Mouse (Mus musculus): ENCODE data around the gene Xlr3c. TPM values are rescaled to one million over a fixed set of nuclear protein-coding genes. Genes with fewer than 3 reads are reported as not detected.
"Not testable (repeated sequence)": the region's sequence is repeated elsewhere in the genome, so short reads cannot be mapped to it uniquely, and the experiment has no call there.

Gene Xlr3c
- total RNA-seq (2014; rRNA removed), result not detected in 2 replicates
- polyA plus RNA-seq (2015; fragmentation: Nextera tagmentation; extraction: Ambion mirVana), result 0.12 and 0.15 TPM in 2 replicates

DNA sequence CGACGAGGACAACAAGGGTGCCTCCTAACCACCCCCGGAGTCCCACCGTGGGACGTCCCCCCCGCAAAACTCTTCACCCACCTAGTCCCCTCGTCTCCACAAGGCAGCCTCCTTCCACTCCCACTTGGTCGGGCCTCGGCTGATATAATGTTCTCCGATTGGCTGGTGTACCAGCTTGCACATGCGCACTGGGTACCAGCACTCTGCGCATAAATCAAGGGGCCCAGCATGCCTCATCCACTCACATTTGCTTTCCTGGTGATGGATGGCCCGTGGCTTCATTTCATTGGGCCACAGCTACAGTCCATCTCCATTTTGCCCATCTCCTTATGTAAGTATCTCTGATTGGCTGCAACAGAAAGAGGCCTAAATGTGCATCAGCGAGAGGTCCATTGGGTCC is at the start of gene Xlr3c:
Gene Xlr3c (minus strand): TSS at position 121 of the 400 bp plus-strand sequence.
- not testable (repeated sequence) for H3K4me1 ChIP-seq (ENCODE audit: insufficient read depth, low read length); H3K36me3 ChIP-seq (ENCODE audit: insufficient read depth, low read length); H3K4me3 ChIP-seq (ENCODE audit: low read depth, low read length); H3K9ac ChIP-seq (replicated peaks; ENCODE audit: low read length, poor library complexity, severe bottlenecking); DNase-seq (ENCODE audit: low spot score); H3K27ac ChIP-seq (ENCODE audit: low read depth, low read length); H3K27me3 ChIP-seq (ENCODE audit: insufficient read depth, low read length); ATAC-seq (ENCODE audit: low FRiP score); H3K9me3 ChIP-seq (ENCODE audit: low read length); H3K4me2 ChIP-seq (ENCODE audit: low read depth, low read length, poor library complexity, severe bottlenecking)
- WGBS, result 91% methylated on average over 14 of the region's 14 CpGs

DNA sequence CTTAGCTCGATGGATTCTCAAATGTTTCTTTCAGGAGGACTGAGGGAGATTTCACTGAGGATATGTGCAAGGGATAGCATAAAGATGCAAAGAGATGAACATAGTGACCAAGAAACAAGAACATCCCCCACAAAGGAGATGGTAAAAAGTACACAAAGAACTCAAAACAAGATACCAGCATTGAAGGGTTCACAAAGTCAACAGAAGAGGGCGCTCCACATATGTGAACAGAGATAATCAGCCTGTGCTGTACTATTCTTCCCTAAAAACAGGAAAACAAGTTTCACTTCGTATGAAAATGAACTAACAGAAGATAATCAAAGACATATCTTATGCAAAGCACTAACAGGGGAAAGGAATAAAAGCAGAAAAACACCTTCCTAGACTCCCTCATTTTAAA is 47.3 kb upstream of the Xlr3c start:
- H3K4me2 ChIP-seq (ENCODE audit: low read depth, low read length, poor library complexity, severe bottlenecking), result no peak overlapping the region
- TF ChIP-seq CTCF (IDR thresholded peaks at IDR 0.05), result peak; percentile 74
- H3K27me3 ChIP-seq (ENCODE audit: insufficient read depth, low read length), result no peaks in the 10 kb centered on the region
- H3K4me1 ChIP-seq (ENCODE audit: insufficient read depth, low read length), result no peaks in the 10 kb centered on the region
- no peaks in the 10 kb centered on the region for H3K36me3 ChIP-seq (ENCODE audit: insufficient read depth, low read length)
- H3K9me3 ChIP-seq (ENCODE audit: low read length), result no peaks in the 10 kb centered on the region
- WGBS, result 35% methylated on average over 3 of the region's 3 CpGs
- H3K4me3 ChIP-seq (ENCODE audit: low read depth, low read length), result no peak overlapping the region
- DNase-seq (ENCODE audit: low spot score) (peak; percentile 53), ATAC-seq (ENCODE audit: low FRiP score) (no peak)
- H3K9ac ChIP-seq (replicated peaks; ENCODE audit: low read length, poor library complexity, severe bottlenecking), result no peak overlapping the region
- H3K27ac ChIP-seq (ENCODE audit: low read depth, low read length), result no peak overlapping the region

DNA sequence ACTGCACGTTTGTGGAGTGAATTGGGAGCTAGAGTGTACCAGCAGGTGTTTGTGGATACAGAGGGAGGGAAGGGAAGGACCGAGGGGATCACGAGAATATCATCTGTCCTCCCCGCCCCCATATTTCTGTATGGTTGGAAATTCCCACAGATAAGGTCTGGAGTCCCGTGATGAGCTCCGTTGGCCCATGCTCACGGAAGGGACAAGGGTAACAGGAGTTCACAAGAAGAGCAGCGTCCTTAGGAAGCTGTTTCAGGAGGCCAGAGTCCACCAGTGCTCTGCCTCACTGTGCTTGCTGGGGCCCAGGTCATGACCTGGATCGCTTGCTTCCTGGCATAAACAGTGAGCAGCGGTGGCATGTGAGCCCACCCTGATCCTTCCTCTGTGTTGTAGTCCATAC is 30.6 kb upstream of the Xlr3c start:
- H3K9ac ChIP-seq (replicated peaks; ENCODE audit: low read length, poor library complexity, severe bottlenecking); H3K9me3 ChIP-seq (ENCODE audit: low read length); H3K4me2 ChIP-seq (ENCODE audit: low read depth, low read length, poor library complexity, severe bottlenecking); H3K27ac ChIP-seq (ENCODE audit: low read depth, low read length); H3K4me1 ChIP-seq (ENCODE audit: insufficient read depth, low read length); DNase-seq (ENCODE audit: low spot score); H3K27me3 ChIP-seq (ENCODE audit: insufficient read depth, low read length); H3K4me3 ChIP-seq (ENCODE audit: low read depth, low read length); ATAC-seq (ENCODE audit: low FRiP score); H3K36me3 ChIP-seq (ENCODE audit: insufficient read depth, low read length): not testable (repeated sequence)
- WGBS, result 72% methylated on average over 6 of the region's 10 CpGs

DNA sequence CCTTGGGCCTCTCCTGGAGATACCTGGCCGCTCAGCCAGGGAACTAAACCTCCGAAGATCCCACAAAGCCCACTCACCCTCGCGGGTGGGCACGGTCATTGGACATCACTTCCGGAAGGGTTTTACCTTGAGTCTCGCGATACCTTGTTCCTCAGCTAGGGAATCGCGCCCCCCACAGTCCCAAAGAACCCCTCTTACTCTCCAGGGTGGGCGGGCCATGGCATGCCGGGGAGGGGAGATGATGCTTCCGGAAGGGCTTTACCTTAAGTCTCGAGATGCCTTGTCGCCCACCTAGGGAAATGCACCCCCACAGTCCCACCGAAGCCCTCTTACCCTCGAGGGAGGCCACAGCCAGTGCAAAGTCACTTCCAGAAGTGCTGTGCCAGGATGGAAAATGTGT is 27.7 kb upstream of the Xlr3c start, which contains the start of the genes Xlr5a and Xlr5c:
Gene Xlr5a (minus strand): TSS at position 101 of the 400 bp plus-strand sequence.
Gene Xlr5c (minus strand): TSS at position 101 of the 400 bp plus-strand sequence.
- WGBS, result 88% methylated on average over 12 of the region's 17 CpGs
- not testable (repeated sequence) for H3K9me3 ChIP-seq (ENCODE audit: low read length); DNase-seq (ENCODE audit: low spot score); H3K27me3 ChIP-seq (ENCODE audit: insufficient read depth, low read length); H3K4me3 ChIP-seq (ENCODE audit: low read depth, low read length); H3K27ac ChIP-seq (ENCODE audit: low read depth, low read length); H3K4me2 ChIP-seq (ENCODE audit: low read depth, low read length, poor library complexity, severe bottlenecking); ATAC-seq (ENCODE audit: low FRiP score); H3K9ac ChIP-seq (replicated peaks; ENCODE audit: low read length, poor library complexity, severe bottlenecking); H3K4me1 ChIP-seq (ENCODE audit: insufficient read depth, low read length); H3K36me3 ChIP-seq (ENCODE audit: insufficient read depth, low read length)

DNA sequence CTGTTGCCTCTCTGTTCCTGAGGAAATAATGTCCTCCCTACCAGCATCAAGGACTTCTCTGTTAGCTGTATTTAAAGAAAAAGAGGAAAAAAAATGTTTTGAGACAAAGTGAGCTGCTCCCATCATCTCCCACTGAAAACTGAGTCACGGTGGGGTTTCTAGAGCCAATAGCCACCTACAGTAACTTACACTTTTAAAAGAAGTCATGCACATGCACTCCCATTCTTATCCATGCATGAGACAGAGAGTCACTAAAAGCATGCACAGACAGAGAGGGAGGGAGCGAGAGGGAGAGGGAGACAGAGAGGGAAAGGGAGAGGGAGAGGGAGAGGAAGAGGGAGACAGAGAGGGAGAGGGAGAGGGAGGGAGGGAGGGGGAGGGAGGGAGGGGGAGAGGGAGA is 2.8 kb downstream of the Xlr3c start:
- ATAC-seq (ENCODE audit: low FRiP score); H3K4me2 ChIP-seq (ENCODE audit: low read depth, low read length, poor library complexity, severe bottlenecking); H3K9ac ChIP-seq (replicated peaks; ENCODE audit: low read length, poor library complexity, severe bottlenecking); H3K4me1 ChIP-seq (ENCODE audit: insufficient read depth, low read length); H3K36me3 ChIP-seq (ENCODE audit: insufficient read depth, low read length); H3K4me3 ChIP-seq (ENCODE audit: low read depth, low read length); H3K27me3 ChIP-seq (ENCODE audit: insufficient read depth, low read length); H3K27ac ChIP-seq (ENCODE audit: low read depth, low read length); H3K9me3 ChIP-seq (ENCODE audit: low read length); DNase-seq (ENCODE audit: low spot score): not testable (repeated sequence)
- 75% methylated on average over 1 of the region's 2 CpGs for WGBS

DNA sequence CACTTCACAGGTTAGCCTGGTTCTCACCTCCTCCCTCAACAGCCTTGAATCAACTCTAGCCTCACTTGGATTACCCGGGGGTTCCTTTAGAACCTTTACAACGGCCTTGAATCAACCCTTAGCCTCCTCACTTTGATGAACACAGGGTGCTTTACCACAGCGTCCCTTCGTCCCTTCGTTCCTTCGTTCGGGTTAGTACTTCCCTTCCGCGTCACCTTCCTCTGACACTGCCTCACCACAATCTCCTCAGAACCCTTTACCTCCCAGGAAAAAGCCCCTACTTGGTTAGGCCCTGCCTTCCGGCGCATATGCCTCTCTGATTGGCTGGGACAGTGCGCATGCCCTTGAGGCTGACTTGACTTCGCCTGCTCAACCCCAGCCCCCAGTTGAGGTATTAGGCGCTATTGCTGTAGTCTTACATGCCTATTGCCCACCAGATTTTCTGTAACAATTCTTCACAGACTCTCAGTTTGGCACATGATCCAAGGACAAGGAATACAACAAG is 22.3 kb downstream of the Xlr3c start, which contains the start of gene Xlr4c:
Gene Xlr4c (minus strand): TSS at position 310 of the 505 bp plus-strand sequence.
- WGBS, result 91% methylated on average over 12 of the region's 14 CpGs
- H3K9me3 ChIP-seq (ENCODE audit: low read length); H3K4me3 ChIP-seq (ENCODE audit: low read depth, low read length); H3K27ac ChIP-seq (ENCODE audit: low read depth, low read length); H3K36me3 ChIP-seq (ENCODE audit: insufficient read depth, low read length); DNase-seq (ENCODE audit: low spot score); ATAC-seq (ENCODE audit: low FRiP score); H3K9ac ChIP-seq (replicated peaks; ENCODE audit: low read length, poor library complexity, severe bottlenecking); H3K27me3 ChIP-seq (ENCODE audit: insufficient read depth, low read length); H3K4me1 ChIP-seq (ENCODE audit: insufficient read depth, low read length); H3K4me2 ChIP-seq (ENCODE audit: low read depth, low read length, poor library complexity, severe bottlenecking): not testable (repeated sequence)

Data from midbrain, postnatal 0 days (tissue).